19 mouse cellular contexts compared by ENCODE assay signal in genomic region chr17:79968819-79969218, GRCm38 (mm10).
DNase-seq lines count a peak whose midpoint lies in the region; ATAC-seq and TF ChIP-seq lines count a peak whose summit lies in the region.
"Had no signal": no experiment of that assay in that cellular context is flagged by ENCODE, and none has a peak within 500 bp of the region (broad histone marks: within the 10 kb centered on the region; RNA-seq: fewer than 3 reads in every experiment).

No protein-coding gene starts in this region.

- no peak overlapping the region for H3K4me3 ChIP-seq in heart, adult 2 months
- no peak overlapping the region for H3K4me3 ChIP-seq in lung, embryonic 16.5 days (ENCODE audit: low read length)
- H3K4me3 ChIP-seq in intestine, embryonic 16.5 days (ENCODE audit: low read length): no peak overlapping the region
- no peak overlapping the region for H3K4me3 ChIP-seq in stomach, embryonic 14.5 days (ENCODE audit: low read depth, low read length)
- H3K4me3 ChIP-seq: limb, embryonic 12.5 days; midbrain, embryonic 10.5 days; myocyte had no signal

- H3K9ac ChIP-seq in heart, adult 2 months (ENCODE audit: low read depth, low read length): no peak overlapping the region
- H3K9ac ChIP-seq in lung, embryonic 16.5 days (ENCODE audit: low read length): no peak overlapping the region
- H3K9ac ChIP-seq in intestine, embryonic 16.5 days (ENCODE audit: low read depth, low read length): no peak overlapping the region
- H3K9ac ChIP-seq in stomach, embryonic 14.5 days (replicated peaks; ENCODE audit: low read depth, low read length): no peak overlapping the region
- H3K9ac ChIP-seq: limb, embryonic 12.5 days had no signal

- TF ChIP-seq CTCF in heart, adult 2 months (IDR thresholded peaks at IDR 0.05): no peak

- no peak for TF ChIP-seq EP300 in heart, adult 2 months (IDR thresholded peaks at IDR 0.05; ENCODE audit: insufficient read depth, low read depth, low read length)

- TF ChIP-seq POLR2A in heart, adult 2 months (IDR thresholded peaks at IDR 0.05; ENCODE audit: insufficient read depth, low read depth, low read length): 0 out of 2 replicates have a peak, but pooled peaks have one; percentile 31

- peak; percentile 31; the same call in 1 of the 2 replicates for ATAC-seq in lung, embryonic 16.5 days (ENCODE audit: low read depth)
- ATAC-seq in intestine, embryonic 16.5 days: 0 out of 2 replicates have a peak, but pooled peaks have one; percentile 19
- ATAC-seq in stomach, embryonic 14.5 days (ENCODE audit: insufficient number of reproducible peaks, insufficient read depth, low FRiP score, low read depth): no peak
- ATAC-seq: forebrain, embryonic 16.5 days; hindbrain, embryonic 16.5 days had no signal

- no peak overlapping the region for H3K4me2 ChIP-seq in lung, embryonic 16.5 days (ENCODE audit: low read depth, low read length)
- H3K4me2 ChIP-seq in intestine, embryonic 16.5 days (ENCODE audit: low read depth, low read length): no peak overlapping the region
- H3K4me2 ChIP-seq in stomach, embryonic 14.5 days (replicated peaks; ENCODE audit: low read depth, low read length): no peak overlapping the region
- H3K4me2 ChIP-seq: limb, embryonic 12.5 days had no signal

- WGBS in heart, adult 2 months: 57% methylated on average over 9 of the region's 9 CpGs
- WGBS in lung, embryonic 16.5 days: 45% methylated on average over 9 of the region's 9 CpGs
- 68% methylated on average over 9 of the region's 9 CpGs for WGBS in intestine, embryonic 16.5 days
- WGBS in stomach, embryonic 14.5 days: 63% methylated on average over 9 of the region's 9 CpGs

- no peaks in the 10 kb centered on the region for H3K79me2 ChIP-seq in heart, adult 2 months (replicated peaks; ENCODE audit: control insufficient read depth, insufficient read depth, low read length)

- no peaks in the 10 kb centered on the region for H3K27me3 ChIP-seq in heart, adult 2 months (ENCODE audit: control insufficient read depth, insufficient read depth, low read length)
- no peaks in the 10 kb centered on the region for H3K27me3 ChIP-seq in lung, embryonic 16.5 days (ENCODE audit: control insufficient read depth, insufficient read depth, low read depth, low read length)
- no peaks in the 10 kb centered on the region for H3K27me3 ChIP-seq in intestine, embryonic 16.5 days (replicated peaks; ENCODE audit: control insufficient read depth, insufficient read depth, low read length)
- H3K27me3 ChIP-seq in stomach, embryonic 14.5 days (ENCODE audit: control insufficient read depth, insufficient read depth, low read length): no peaks in the 10 kb centered on the region
- H3K27me3 ChIP-seq: limb, embryonic 12.5 days had no signal

- no peak overlapping the region for H3K27ac ChIP-seq in heart, adult 2 months
- peak overlapping the region; percentile 75; the same call in 1 of the 2 replicates for H3K27ac ChIP-seq in lung, embryonic 16.5 days (ENCODE audit: low read length)
- H3K27ac ChIP-seq in intestine, embryonic 16.5 days (ENCODE audit: low read length): no peak overlapping the region
- peak overlapping the region; percentile 85 for H3K27ac ChIP-seq in stomach, embryonic 14.5 days (ENCODE audit: low read length)
- H3K27ac ChIP-seq: limb, embryonic 12.5 days; midbrain, embryonic 10.5 days had no signal

- no peaks in the 10 kb centered on the region for H3K9me3 ChIP-seq in lung, embryonic 16.5 days (ENCODE audit: control insufficient read depth, low read length)
- H3K9me3 ChIP-seq in intestine, embryonic 16.5 days (ENCODE audit: control insufficient read depth, low read length): no peaks in the 10 kb centered on the region
- no peaks in the 10 kb centered on the region for H3K9me3 ChIP-seq in stomach, embryonic 14.5 days (ENCODE audit: control insufficient read depth, low read depth, low read length)
- H3K9me3 ChIP-seq: limb, embryonic 12.5 days; midbrain, embryonic 10.5 days had no signal

- H3K36me3 ChIP-seq in heart, adult 2 months (ENCODE audit: control insufficient read depth, insufficient read depth, low read length): no peaks in the 10 kb centered on the region
- no peaks in the 10 kb centered on the region for H3K36me3 ChIP-seq in lung, embryonic 16.5 days (ENCODE audit: control insufficient read depth, insufficient read depth, low read length)
- no peaks in the 10 kb centered on the region for H3K36me3 ChIP-seq in intestine, embryonic 16.5 days (ENCODE audit: control insufficient read depth, insufficient read depth, low read length)
- no peaks in the 10 kb centered on the region for H3K36me3 ChIP-seq in stomach, embryonic 14.5 days (ENCODE audit: control insufficient read depth, insufficient read depth, low read length)
- H3K36me3 ChIP-seq: limb, embryonic 12.5 days; midbrain, embryonic 10.5 days had no signal

- intact Hi-C loops in heart, adult 2 months (cut with DNase I): no loop called here
- intact Hi-C loops in heart, postnatal 14 days (cut with DNase I): no loop called here

- DNase-seq in heart, adult 2 months: no peak
- no peak for DNase-seq in heart, postnatal 14 days
- no peak for DNase-seq in lung, postnatal 25 days (ENCODE audit: low spot score)
- DNase-seq in left cerebral cortex, adult 9 months (ENCODE audit: low spot score in 2 of 2): no peak
- no peak for DNase-seq in frontal cortex, postnatal 36 days (ENCODE audit: low spot score in 2 of 2)
- DNase-seq: cerebellum, postnatal 36 days; gastrocnemius, postnatal 25 days; kidney, postnatal 14 days; layer of hippocampus, postnatal 36 days; right cerebral cortex, postnatal 14 days; thymus, postnatal 4 days had no signal

- no peaks in the 10 kb centered on the region for H3K4me1 ChIP-seq in heart, adult 2 months (ENCODE audit: control insufficient read depth, insufficient read depth, low read length)
- H3K4me1 ChIP-seq in lung, embryonic 16.5 days (replicated peaks; ENCODE audit: control insufficient read depth, insufficient read depth, low read length): peaks cover 17% of the 10 kb centered on the region
- peaks cover 15% of the 10 kb centered on the region for H3K4me1 ChIP-seq in intestine, embryonic 16.5 days (ENCODE audit: control insufficient read depth, insufficient read depth, low read length)
- H3K4me1 ChIP-seq in stomach, embryonic 14.5 days (ENCODE audit: control insufficient read depth, insufficient read depth, low read length): peaks cover 22% of the 10 kb centered on the region

Comparison
In these comparisons a context has a peak if more than half of its experiments do, and no peak if none do; other contexts are left out.
1. H3K27ac ChIP-seq: peak in lung, embryonic 16.5 days (single experiment) and stomach, embryonic 14.5 days (single experiment); none in heart, adult 2 months (single experiment) and intestine, embryonic 16.5 days (single experiment).